ENCODE assay signal across 15 mouse cellular contexts in genomic region chr12:70727496-70728259, GRCm38 (mm10).
DNase-seq lines count a peak whose midpoint lies in the region; ATAC-seq and TF ChIP-seq lines count a peak whose summit lies in the region.
"Had no signal": no experiment of that assay in that cellular context is flagged by ENCODE, and none has a peak within 500 bp of the region (broad histone marks: within the 10 kb centered on the region; RNA-seq: fewer than 3 reads in every experiment).

No protein-coding gene starts in this region.

- H3K27me3 ChIP-seq in kidney, embryonic 16.5 days (ENCODE audit: insufficient read depth, low read length), result no peaks in the 10 kb centered on the region
- H3K27me3 ChIP-seq in heart, postnatal 0 days (ENCODE audit: control insufficient read depth, insufficient read depth, low read length), result no peaks in the 10 kb centered on the region
- H3K27me3 ChIP-seq in forebrain, embryonic 16.5 days (replicated peaks; ENCODE audit: control insufficient read depth, insufficient read depth, low read length), result no peaks in the 10 kb centered on the region
- H3K27me3 ChIP-seq in midbrain, postnatal 0 days (ENCODE audit: insufficient read depth, low read length), result no peaks in the 10 kb centered on the region
- H3K27me3 ChIP-seq: embryonic facial prominence, embryonic 13.5 days; hindbrain, embryonic 15.5 days; liver, embryonic 12.5 days had no signal

- no peaks in the 10 kb centered on the region for H3K9me3 ChIP-seq in kidney, embryonic 16.5 days (ENCODE audit: low read length)
- H3K9me3 ChIP-seq in heart, postnatal 0 days (replicated peaks; ENCODE audit: control insufficient read depth, low read length), result no peaks in the 10 kb centered on the region
- no peaks in the 10 kb centered on the region for H3K9me3 ChIP-seq in forebrain, embryonic 16.5 days (ENCODE audit: control insufficient read depth, low read length)
- H3K9me3 ChIP-seq in midbrain, postnatal 0 days (ENCODE audit: low read length), result no peaks in the 10 kb centered on the region
- H3K9me3 ChIP-seq: embryonic facial prominence, embryonic 13.5 days; hindbrain, embryonic 15.5 days; liver, embryonic 12.5 days had no signal

- DNase-seq in frontal cortex, adult 2 months (ENCODE audit: extremely low spot score in 1 of 2, low spot score in 1 of 2), result peak; percentile 65 to 69
- DNase-seq in frontal cortex, postnatal 10 days (ENCODE audit: low spot score in 2 of 2), result no peak
- DNase-seq in kidney, adult 9 months, result no peak
- peak; percentile 80 for DNase-seq in brain, adult 2 months (ENCODE audit: low read depth, low spot score)
- DNase-seq in heart, postnatal 0 days (ENCODE audit: low spot score), result no peak
- DNase-seq in midbrain, postnatal 0 days (ENCODE audit: low spot score), result no peak
- DNase-seq: adrenal gland, adult 2 months; cerebellum, adult 9-11 months; kidney, adult 11 months; thymus, adult 18-20 months had no signal

- ATAC-seq in kidney, embryonic 16.5 days (ENCODE audit: low FRiP score, low TSS enrichment), result peak; percentile 67
- ATAC-seq in heart, postnatal 0 days (ENCODE audit: insufficient read depth, low read depth), result peak; percentile 11; the same call in 1 of the 2 replicates
- no peak for ATAC-seq in forebrain, embryonic 16.5 days
- ATAC-seq in midbrain, postnatal 0 days (ENCODE audit: low FRiP score), result no peak
- ATAC-seq: liver, embryonic 12.5 days had no signal

- no peak overlapping the region for H3K27ac ChIP-seq in kidney, embryonic 16.5 days (ENCODE audit: low read length)
- H3K27ac ChIP-seq in heart, postnatal 0 days (ENCODE audit: low read depth), result peak overlapping the region; percentile 49
- no peak overlapping the region for H3K27ac ChIP-seq in forebrain, embryonic 16.5 days (ENCODE audit: low read length)
- no peak overlapping the region for H3K27ac ChIP-seq in midbrain, postnatal 0 days (ENCODE audit: low read depth, low read length)
- H3K27ac ChIP-seq: embryonic facial prominence, embryonic 13.5 days; hindbrain, embryonic 15.5 days; liver, embryonic 12.5 days had no signal

- no peak overlapping the region for H3K4me2 ChIP-seq in kidney, embryonic 16.5 days (replicated peaks; ENCODE audit: low read depth, low read length)
- no peak overlapping the region for H3K4me2 ChIP-seq in heart, postnatal 0 days (ENCODE audit: low read depth, low read length)
- H3K4me2 ChIP-seq in forebrain, embryonic 16.5 days (ENCODE audit: low read length), result no peak overlapping the region
- no peak overlapping the region for H3K4me2 ChIP-seq in midbrain, postnatal 0 days (ENCODE audit: low read depth, low read length, poor library complexity, severe bottlenecking)
- H3K4me2 ChIP-seq: embryonic facial prominence, embryonic 13.5 days; hindbrain, embryonic 15.5 days; liver, embryonic 12.5 days had no signal

- H3K4me3 ChIP-seq in kidney, embryonic 16.5 days (ENCODE audit: low read length), result no peak overlapping the region
- H3K4me3 ChIP-seq in heart, postnatal 0 days (ENCODE audit: low read depth, low read length), result no peak overlapping the region
- H3K4me3 ChIP-seq in forebrain, embryonic 16.5 days (replicated peaks; ENCODE audit: low read length), result no peak overlapping the region
- no peak overlapping the region for H3K4me3 ChIP-seq in midbrain, postnatal 0 days (ENCODE audit: low read depth, low read length)
- H3K4me3 ChIP-seq: embryonic facial prominence, embryonic 13.5 days; hindbrain, embryonic 15.5 days; liver, embryonic 12.5 days had no signal

- peaks cover 14% of the 10 kb centered on the region; the same call in 1 of the 2 replicates for H3K4me1 ChIP-seq in kidney, embryonic 16.5 days (ENCODE audit: insufficient read depth, low read length)
- H3K4me1 ChIP-seq in heart, postnatal 0 days (ENCODE audit: control insufficient read depth, insufficient read depth), result peaks cover 12% of the 10 kb centered on the region
- no peaks in the 10 kb centered on the region for H3K4me1 ChIP-seq in forebrain, embryonic 16.5 days (replicated peaks; ENCODE audit: control insufficient read depth, insufficient read depth, low read length)
- H3K4me1 ChIP-seq in midbrain, postnatal 0 days (ENCODE audit: insufficient read depth, low read length), result no peaks in the 10 kb centered on the region
- H3K4me1 ChIP-seq: hindbrain, embryonic 15.5 days; liver, embryonic 12.5 days had no signal

- TF ChIP-seq CTCF in heart, postnatal 0 days (IDR thresholded peaks at IDR 0.05; ENCODE audit: low read depth), result no peak
- no peak for TF ChIP-seq CTCF in midbrain, postnatal 0 days (IDR thresholded peaks at IDR 0.05)

- 55% methylated on average over 10 of the region's 10 CpGs for WGBS in kidney, embryonic 16.5 days
- 48% methylated on average over 10 of the region's 10 CpGs for WGBS in heart, postnatal 0 days
- WGBS in forebrain, embryonic 16.5 days, result 78% methylated on average over 10 of the region's 10 CpGs
- 65% methylated on average over 10 of the region's 10 CpGs for WGBS in midbrain, postnatal 0 days

- no peak for TF ChIP-seq EP300 in heart, postnatal 0 days (IDR thresholded peaks at IDR 0.05; ENCODE audit: low read depth)

- H3K9ac ChIP-seq in kidney, embryonic 16.5 days (replicated peaks; ENCODE audit: low read length), result no peak overlapping the region
- H3K9ac ChIP-seq in heart, postnatal 0 days (replicated peaks; ENCODE audit: low read depth, low read length), result no peak overlapping the region
- H3K9ac ChIP-seq in forebrain, embryonic 16.5 days (replicated peaks; ENCODE audit: low read depth, low read length), result no peak overlapping the region
- no peak overlapping the region for H3K9ac ChIP-seq in midbrain, postnatal 0 days (replicated peaks; ENCODE audit: low read length, poor library complexity, severe bottlenecking)
- H3K9ac ChIP-seq: embryonic facial prominence, embryonic 13.5 days; hindbrain, embryonic 15.5 days; liver, embryonic 12.5 days had no signal

- H3K36me3 ChIP-seq in kidney, embryonic 16.5 days (ENCODE audit: insufficient read depth, low read length), result no peaks in the 10 kb centered on the region
- no peaks in the 10 kb centered on the region for H3K36me3 ChIP-seq in heart, postnatal 0 days (replicated peaks; ENCODE audit: control insufficient read depth, insufficient read depth, low read length)
- no peaks in the 10 kb centered on the region for H3K36me3 ChIP-seq in forebrain, embryonic 16.5 days (ENCODE audit: control insufficient read depth, insufficient read depth)
- no peaks in the 10 kb centered on the region for H3K36me3 ChIP-seq in midbrain, postnatal 0 days (ENCODE audit: insufficient read depth, low read length)
- H3K36me3 ChIP-seq: embryonic facial prominence, embryonic 13.5 days; hindbrain, embryonic 15.5 days; liver, embryonic 12.5 days had no signal

Comparison
In these comparisons a context has a peak if more than half of its experiments do, and no peak if none do; other contexts are left out.
1. DNase-seq: peak in frontal cortex, adult 2 months (2 of 2) and brain, adult 2 months (single experiment); none in frontal cortex, postnatal 10 days (0 of 2), kidney, adult 9 months (single experiment), heart, postnatal 0 days (single experiment) and midbrain, postnatal 0 days (single experiment).
2. ATAC-seq: peak in kidney, embryonic 16.5 days (single experiment) and heart, postnatal 0 days (single experiment); none in forebrain, embryonic 16.5 days (single experiment) and midbrain, postnatal 0 days (single experiment).